Mouse (Mus musculus) left cerebral cortex, postnatal 36 days (tissue): Measurements from ENCODE around the gene Gm11541. TPM values are rescaled to one million over a fixed set of nuclear protein-coding genes. Genes with fewer than 3 reads are reported as not detected.
"Not testable (repeated sequence)": the region's sequence is repeated elsewhere in the genome, so short reads cannot be mapped to it uniquely, and the experiment has no call there.

Experiments
- DNase-seq, 2 experiments: peaks; one replicate each; pipeline ENCODE4 v3.0.0; 2021 to 2022; ENCODE audit warnings: low spot score in 2 of 2, mixed read lengths in 1 of 2
- intact Hi-C: fragments of 180-260 bp; cut with DNase I; formaldehyde crosslinking; loops from one replicate; pipeline ENCODE4 v1.15.1; 2025
- total RNA-seq, 2 experiments: library from RNA; stranded (reverse); gene quantifications; 2 replicates each; pipeline ENCODE4 v1.2.3; 2021

Gm11541 gene
- total RNA-seq, 2 experiments from 2014 or later = not detected

DNA sequence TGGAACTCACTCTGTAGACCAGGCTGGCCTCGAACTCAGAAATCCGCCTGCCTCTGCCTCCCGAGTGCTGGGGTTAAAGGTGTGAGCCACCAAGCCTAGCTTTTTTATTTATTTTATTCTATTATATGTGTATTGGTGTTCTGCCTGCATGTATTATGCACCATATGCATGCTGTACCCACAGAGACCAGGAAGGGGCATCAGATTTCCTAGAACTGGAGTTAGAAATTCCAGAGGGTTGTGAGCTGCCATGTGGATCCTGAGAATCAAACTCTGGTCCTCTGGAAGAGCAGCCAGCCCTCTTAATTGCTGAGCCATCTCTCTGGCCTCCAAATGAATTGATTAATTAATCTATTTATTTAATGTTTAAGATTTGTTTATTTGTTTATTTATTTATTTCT, 4.9 kb downstream of the Gm11541 start:
- intact Hi-C loops = no loop called here
- no peak for DNase-seq

DNA sequence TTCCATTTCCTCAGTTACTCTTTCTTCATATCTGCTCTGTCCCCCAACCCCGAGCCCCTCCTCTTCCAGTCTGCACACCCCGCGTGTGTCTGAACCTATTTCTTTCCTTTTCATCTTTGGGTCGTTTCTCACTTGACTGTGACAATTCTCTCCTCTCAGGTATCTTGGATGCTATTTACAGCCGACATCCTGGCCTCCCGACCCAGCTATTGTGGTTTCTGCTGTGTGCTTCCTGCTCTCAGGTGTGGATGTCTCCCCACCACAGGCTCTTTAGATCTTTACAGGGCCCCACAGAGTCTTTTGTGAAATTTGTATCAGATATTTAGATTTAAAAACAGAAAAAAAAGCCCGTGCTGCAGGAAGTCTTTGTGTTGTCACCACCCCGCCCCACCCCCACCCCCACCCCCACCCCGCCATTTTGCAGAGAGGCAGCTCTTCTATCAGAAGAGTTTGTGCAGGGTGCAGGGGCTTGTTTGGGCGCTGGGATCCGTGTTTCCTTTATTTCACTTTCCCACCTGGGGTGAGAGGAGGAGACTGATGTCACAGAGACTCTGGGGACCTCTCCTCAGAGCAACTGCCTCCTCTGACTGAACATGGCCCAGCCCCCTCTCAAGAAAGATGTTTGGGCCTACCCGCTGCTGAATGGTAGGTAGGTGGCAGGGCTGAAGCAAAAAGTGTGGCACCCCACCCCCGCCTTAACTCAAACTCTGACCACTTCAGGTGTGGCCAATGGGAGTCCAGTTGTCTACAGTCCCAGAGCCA, 6.4 kb downstream of the Gm11541 start:
- DNase-seq = no peak
- intact Hi-C loops = no loop called here

GRCm38 (mm10) chr11:94697140-94697539, 7.2 kb downstream of the Gm11541 start:
- intact Hi-C loops = no loop called here
- DNase-seq = no peak

GRCm38 (mm10) chr11:94695508-94695907, 8.8 kb downstream of the Gm11541 start:
- intact Hi-C loops = no loop called here
- no peak for DNase-seq

DNA sequence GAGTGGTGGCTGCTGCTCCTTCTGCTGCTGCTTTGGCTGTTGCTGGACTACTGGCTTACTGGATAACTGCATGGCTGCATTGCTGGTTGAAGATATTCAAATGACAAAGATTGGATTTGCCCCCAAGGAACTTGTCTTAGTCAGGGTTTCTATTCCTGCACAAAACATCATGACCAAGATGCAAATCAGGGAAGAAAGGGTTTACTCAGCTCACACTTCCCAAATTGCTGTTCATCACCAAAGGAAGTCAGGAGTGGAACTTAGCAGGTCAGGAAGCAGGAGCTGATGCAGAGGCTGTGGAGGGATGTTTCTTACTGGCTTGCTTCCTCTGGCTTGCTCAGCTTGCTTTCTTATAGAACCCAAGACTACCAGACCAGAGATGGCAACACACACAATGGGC, 11.8 kb downstream of the Gm11541 start:
- intact Hi-C loops = not testable (repeated sequence)

DNA sequence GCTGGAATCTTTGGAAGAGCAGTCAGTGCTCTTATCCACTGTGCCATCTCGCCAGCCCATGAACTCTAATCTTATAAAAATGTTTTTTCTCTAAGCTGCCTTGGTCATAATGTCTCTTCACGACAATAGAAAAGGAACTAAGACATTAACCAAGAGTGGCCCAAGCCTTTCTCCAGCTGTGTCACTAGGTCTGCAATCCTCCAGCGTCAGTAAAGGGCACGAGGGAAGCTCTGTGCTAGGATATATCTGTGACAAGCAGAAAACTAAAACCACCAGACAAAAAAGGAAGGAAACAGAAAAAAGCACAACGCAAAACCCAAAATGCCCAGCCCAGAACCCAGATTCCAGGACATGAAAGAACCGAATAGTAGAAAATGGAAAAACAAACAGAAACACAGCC, 17.1 kb downstream of the Gm11541 start:
- intact Hi-C loops = no loop called here
- no peak for DNase-seq

More for the DNA sequence above, 11.8 kb downstream of the Gm11541 start:
- not testable (repeated sequence) for DNase-seq

- intact Hi-C loops = no loop called here
- DNase-seq = no peak
These were observed 21.9 kb downstream of the Gm11541 start for GRCm38 (mm10) chr11:94682427-94682826.

DNA sequence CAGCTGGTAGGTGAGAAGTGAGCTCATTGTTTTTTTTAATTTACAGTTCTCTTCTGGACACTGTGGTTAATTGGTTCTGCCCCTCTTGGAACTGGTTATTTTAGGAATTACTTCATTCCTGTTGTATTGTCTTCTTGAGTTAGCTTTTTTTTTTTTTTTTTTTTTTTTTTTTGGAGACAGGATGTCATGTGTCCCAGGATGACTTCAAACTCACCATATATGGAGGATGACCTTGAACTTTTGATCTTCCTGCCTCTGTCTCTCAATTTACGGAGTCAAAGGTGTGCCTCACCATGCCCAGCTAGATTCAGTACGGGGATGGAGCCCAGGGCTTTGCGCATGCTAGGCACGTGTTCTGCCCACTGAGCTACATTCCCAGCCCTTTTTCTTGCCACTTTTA, 22.7 kb downstream of the Gm11541 start:
- intact Hi-C loops = no loop called here
- no peak for DNase-seq

DNA sequence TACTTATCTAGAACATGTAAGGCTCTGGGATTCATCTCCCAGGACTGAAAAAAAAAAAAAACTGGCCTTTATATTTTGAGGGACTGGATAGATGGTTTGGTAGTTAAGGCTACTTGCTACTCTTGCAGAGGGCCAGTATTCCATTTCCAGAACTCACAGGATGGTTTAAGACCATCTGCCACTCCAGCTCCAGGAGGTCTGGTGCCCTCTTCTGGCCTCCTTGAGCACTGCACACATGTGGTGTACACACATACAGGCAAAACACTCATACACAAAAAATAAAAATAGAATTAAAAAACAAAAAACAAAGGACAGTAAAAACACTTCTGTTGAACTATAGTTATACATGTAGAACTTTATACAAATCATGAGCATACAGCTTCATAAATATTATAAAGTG, 23.7 kb downstream of the Gm11541 start:
- DNase-seq = no peak
- intact Hi-C loops = no loop called here

- intact Hi-C loops = no loop called here
- DNase-seq = no peak
These were observed 26.6 kb downstream of the Gm11541 start for GRCm38 (mm10) chr11:94677607-94678145.

- peak; percentile 87 to 92 for DNase-seq
- intact Hi-C loops = no loop called here
These were observed 27.3 kb downstream of the Gm11541 start, which contains the start of gene Xylt2 for GRCm38 (mm10) chr11:94676754-94677606. Gene Xylt2, minus strand, starts transcription at chr11:94677515.

DNA sequence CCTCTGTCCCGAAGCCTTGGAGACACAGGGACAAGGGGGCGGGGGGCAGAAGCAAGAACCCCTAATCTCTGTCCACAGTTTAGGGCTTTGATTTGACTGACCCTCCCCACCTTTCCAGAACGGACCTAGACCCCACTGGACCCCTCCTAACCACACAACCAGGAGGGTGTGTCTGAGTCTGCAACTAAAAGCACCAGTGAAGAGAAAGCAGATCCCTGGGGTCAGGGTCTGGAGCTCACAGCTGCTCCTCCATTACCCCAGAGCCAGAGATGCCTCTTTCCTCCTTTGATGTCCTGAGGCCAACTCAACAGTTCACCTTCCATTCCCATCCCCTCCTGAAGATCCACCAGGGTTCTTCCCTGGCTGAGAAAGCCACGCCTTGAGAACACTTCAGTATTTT, 28.0 kb downstream of the Gm11541 start:
- intact Hi-C loops = no loop called here
- no peak for DNase-seq

- intact Hi-C loops = no loop called here
- peak in 1 of 2 experiments; percentile 23 for DNase-seq
These were observed 28.9 kb downstream of the Gm11541 start for GRCm38 (mm10) chr11:94675446-94675845.

GRCm38 (mm10) chr11:94674984-94675383, 29.3 kb downstream of the Gm11541 start:
- intact Hi-C loops = no loop called here
- DNase-seq = peak in 1 of 2 experiments; percentile 40

GRCm38 (mm10) chr11:94665281-94665680, 39.0 kb downstream of the Gm11541 start:
- DNase-seq = no peak
- intact Hi-C loops = no loop called here

GRCm38 (mm10) chr11:94661344-94661743, 43.0 kb downstream of the Gm11541 start:
- intact Hi-C loops = no loop called here

GRCm38 (mm10) chr11:94653663-94654436, 50.4 kb downstream of the Gm11541 start, which contains the start of the genes Mrpl27 and Eme1:
Gene Mrpl27, plus strand, starts transcription at chr11:94653767.
Gene Eme1, minus strand, starts transcription at chr11:94653964.
- DNase-seq = peak; percentile 86 to 88
- intact Hi-C loops = no loop called here

More at GRCm38 (mm10) chr11:94661344-94661743, 43.0 kb downstream of the Gm11541 start:
- DNase-seq = no peak

GRCm38 (mm10) chr11:94652973-94653372, 51.3 kb downstream of the Gm11541 start:
- intact Hi-C loops = no loop called here
- no peak for DNase-seq

DNA sequence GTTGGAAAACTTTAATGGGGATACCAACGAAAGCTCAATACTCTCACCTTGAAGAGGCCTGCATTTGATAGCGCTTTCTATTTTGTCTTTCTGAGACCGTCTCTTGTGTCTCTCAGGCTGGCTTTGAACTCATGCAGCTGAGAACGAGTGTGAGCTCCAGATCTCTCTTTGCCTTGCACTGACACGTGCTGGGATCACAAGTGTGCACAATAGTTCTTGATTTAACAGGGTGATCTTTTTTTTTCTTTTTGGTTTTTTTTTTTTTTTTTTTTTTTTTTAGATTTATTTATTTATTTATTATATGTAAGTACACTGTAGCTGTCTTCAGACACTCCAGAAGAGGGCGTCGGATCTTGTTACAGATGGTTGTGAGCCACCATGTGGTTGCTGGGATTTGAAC, 53.1 kb downstream of the Gm11541 start:
- intact Hi-C loops, DNase-seq: not testable (repeated sequence)
